Mouse (Mus musculus) testis, postnatal 14 days (tissue): ENCODE measurements around the gene Bpifb3.

Source experiments
- DNase-seq: peaks from one replicate; pipeline ENCODE4 v3.0.0; 2021; ENCODE audit warnings: low spot score

Gene Bpifb3

GRCm38 (mm10) chr2:153917930-153918329 is at the start of gene Bpifb3:
Gene Bpifb3 (plus strand): TSS chr2:153918230.
- no peak for DNase-seq

- DNase-seq, result no peak
These were observed 47.0 kb upstream of the Bpifb3 start, which contains the start of gene Sun5 for GRCm38 (mm10) chr2:153870984-153871383. Gene Sun5 (minus strand): TSS chr2:153871084.

GRCm38 (mm10) chr2:153874745-153875144 is 43.3 kb upstream of the Bpifb3 start, which contains the start of gene Bpifb2:
Gene Bpifb2 (plus strand): TSS chr2:153875045.
- DNase-seq, result no peak

- no peak for DNase-seq
These were observed 18.9 kb upstream of the Bpifb3 start for GRCm38 (mm10) chr2:153899111-153899510.

- no peak for DNase-seq
These were observed 17.9 kb upstream of the Bpifb3 start, which contains the start of gene Bpifb6 for GRCm38 (mm10) chr2:153900088-153900487. Gene Bpifb6 (plus strand): TSS chr2:153900388.

GRCm38 (mm10) chr2:153902726-153903125 is 15.3 kb upstream of the Bpifb3 start:
- no peak for DNase-seq

GRCm38 (mm10) chr2:153906626-153907025 is 11.4 kb upstream of the Bpifb3 start:
- DNase-seq, result no peak

- no peak for DNase-seq
These were observed 3.9 kb upstream of the Bpifb3 start for GRCm38 (mm10) chr2:153914151-153914550.

GRCm38 (mm10) chr2:153921246-153921645 is 3.2 kb downstream of the Bpifb3 start:
- DNase-seq, result no peak

- DNase-seq, result peak; percentile 36
These were observed 11.9 kb downstream of the Bpifb3 start for GRCm38 (mm10) chr2:153929871-153930413.

GRCm38 (mm10) chr2:153931125-153931524 is 13.1 kb downstream of the Bpifb3 start:
- no peak for DNase-seq

- DNase-seq, result no peak
These were observed 15.3 kb downstream of the Bpifb3 start for GRCm38 (mm10) chr2:153933311-153933710.

- DNase-seq, result no peak
These were observed 17.3 kb downstream of the Bpifb3 start for GRCm38 (mm10) chr2:153935348-153935747.

- no peak for DNase-seq
These were observed 19.8 kb downstream of the Bpifb3 start, which contains the start of gene Bpifb4 for GRCm38 (mm10) chr2:153937843-153938242. Gene Bpifb4 (plus strand): TSS chr2:153938212.

GRCm38 (mm10) chr2:153943537-153943936 is 25.5 kb downstream of the Bpifb3 start:
- peak; percentile 49 for DNase-seq

GRCm38 (mm10) chr2:153944567-153944966 is 26.5 kb downstream of the Bpifb3 start:
- DNase-seq, result no peak

- no peak for DNase-seq
These were observed 34.9 kb downstream of the Bpifb3 start for GRCm38 (mm10) chr2:153952897-153953296.

- no peak for DNase-seq
These were observed 35.8 kb downstream of the Bpifb3 start for GRCm38 (mm10) chr2:153953836-153954235.

- DNase-seq, result no peak
These were observed 44.8 kb downstream of the Bpifb3 start for GRCm38 (mm10) chr2:153962821-153963331.

- no peak for DNase-seq
These were observed 45.3 kb downstream of the Bpifb3 start for GRCm38 (mm10) chr2:153963334-153963733.

- peak; percentile 21 for DNase-seq
These were observed 52.2 kb downstream of the Bpifb3 start for GRCm38 (mm10) chr2:153970221-153970620.

GRCm38 (mm10) chr2:153974582-153974981 is 56.6 kb downstream of the Bpifb3 start, which contains the start of gene Bpifa6:
Gene Bpifa6 (plus strand): TSS chr2:153974945.
- DNase-seq, result no peak
